Mouse (Mus musculus): Measurements from ENCODE around the gene Espl1.
A peak's percentile ranks its signal among the peaks of the same experiment; 100 is the strongest.

Gene Espl1

DNA sequence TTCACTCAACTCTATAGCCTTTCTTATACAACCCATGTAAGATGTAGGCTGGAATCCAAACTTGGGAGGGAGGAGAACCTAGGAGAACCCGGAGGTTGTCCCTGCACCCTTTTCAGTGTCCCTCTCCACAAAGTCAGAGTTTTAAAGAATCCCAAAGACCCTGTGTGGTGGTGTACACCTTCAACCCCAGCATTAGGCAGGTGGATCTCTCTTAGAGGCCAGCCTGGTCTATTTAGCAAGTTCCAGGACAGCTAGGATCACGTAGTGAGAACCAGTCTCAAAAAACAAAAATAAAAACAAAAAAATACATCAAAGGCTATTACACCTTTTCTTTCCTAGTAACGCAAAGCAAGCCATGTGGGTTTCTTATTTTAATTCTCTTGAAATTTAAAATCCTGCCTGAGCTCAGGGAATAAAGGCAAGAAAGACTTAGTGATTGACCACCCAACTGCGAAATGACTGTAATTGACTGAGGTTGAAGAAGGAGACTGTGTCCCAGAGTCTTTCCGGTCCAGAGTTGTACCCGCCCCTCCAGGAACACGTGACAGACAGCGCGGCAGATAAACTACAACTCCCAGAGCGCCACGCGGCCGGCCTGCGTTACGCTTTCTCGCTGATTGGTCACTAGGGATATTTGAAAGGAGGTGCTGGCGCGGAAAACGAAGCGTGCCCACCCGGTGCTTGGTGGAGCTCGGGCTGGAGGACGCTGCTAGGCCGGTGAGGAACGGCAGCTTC is at the start of gene Espl1:
Espl1 (plus strand) TSS at position 634 of the 735 bp plus-strand sequence.
- peak; percentile 88 to 95 for DNase-seq

DNA sequence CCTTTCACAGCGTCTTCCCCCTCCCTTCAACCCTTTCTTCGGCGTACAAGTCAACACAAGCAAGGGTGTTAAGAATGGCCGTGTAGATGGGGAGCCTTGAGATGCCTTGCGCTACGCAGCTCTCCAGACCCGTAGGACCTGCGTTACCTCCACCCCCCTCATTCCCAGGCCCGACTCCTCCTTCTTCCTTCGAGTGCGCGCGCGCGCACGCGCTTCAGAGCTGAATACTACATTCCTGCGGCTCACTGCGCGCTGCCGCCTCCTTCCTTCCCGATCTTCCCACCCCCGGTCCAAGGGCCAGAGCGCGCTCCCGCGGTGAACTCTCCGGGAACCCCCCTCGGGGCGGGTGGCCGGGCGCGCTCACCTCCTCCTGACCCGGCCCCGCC is 49.2 kb upstream of the Espl1 start:
- DNase-seq, result peak; percentile 69 to 74

DNA sequence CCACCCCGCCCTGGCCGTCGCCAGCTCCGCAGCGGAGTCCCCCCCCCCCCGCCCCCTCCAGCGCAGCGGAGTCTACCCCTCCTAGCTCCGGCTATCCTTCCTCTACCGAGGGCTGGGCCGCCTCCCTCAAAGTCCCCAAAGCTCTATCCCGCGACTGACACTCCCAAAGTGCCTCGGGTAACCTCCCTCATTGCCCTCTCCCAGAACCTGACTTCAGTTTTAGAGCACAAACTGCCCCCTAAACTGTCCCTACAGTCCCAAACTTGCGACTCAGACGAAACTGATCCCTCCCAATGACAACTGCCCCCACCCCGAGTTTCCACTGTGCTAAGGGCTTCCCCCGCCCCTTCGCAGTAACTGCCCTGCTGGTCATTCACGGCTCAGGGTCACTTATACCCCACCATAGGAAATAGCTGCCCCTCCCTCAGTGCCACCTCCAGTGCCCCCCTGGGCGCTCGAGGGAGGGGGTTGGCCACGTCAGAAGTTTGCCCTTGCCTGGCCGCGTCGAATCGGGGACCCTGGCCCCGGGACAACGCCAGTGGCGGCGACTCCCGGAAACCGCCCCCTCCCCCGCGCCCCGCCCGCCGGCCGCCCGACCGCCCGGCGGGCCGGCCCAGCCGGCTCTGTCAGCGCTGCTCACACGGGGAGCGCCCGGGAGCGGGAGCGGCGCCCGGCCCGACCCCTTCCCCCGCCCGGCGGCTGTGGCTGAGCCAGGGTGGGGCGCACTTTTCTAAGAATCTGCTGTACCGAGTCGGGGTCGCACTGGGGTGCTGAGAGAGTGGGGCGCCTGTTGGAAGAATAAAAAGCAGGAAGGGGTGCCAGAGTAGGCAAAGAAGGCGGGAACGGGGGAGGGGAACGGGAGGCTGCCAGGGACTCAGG is 48.6 kb upstream of the Espl1 start:
- DNase-seq, result peak; percentile 37 to 54

DNA sequence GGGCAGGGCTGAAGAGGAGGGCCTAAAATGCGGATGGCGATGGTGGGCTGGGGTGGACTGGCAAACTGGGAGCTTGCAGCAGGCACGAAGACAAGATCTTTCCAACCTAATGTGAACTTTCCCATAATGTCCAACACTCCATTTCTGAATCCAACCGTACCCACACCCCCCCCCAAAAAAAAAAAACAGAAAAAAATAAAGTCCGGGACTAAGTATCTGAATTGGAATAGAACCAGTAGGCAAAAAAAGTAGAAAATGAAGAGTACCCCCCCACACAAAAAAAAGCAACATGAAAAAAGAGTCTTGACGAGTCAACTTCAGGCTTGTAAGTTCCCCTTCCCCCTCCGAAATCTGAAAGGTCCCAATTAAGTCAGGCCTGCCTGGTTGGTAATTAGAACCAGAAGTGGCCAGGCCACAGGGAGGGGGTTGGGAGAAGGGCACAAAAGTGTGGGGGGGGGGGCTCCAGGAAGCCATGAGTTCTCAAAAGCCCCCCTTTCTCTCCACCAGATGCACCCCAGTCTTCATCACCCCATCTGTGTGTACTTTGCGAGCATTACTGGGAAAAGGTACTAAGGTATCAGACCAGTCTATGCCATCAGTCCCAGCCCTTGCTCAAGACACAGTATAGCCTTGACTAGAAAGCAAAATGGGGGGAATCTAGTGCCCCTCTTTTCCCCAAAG is 47.8 kb upstream of the Espl1 start:
- DNase-seq, result no peak

DNA sequence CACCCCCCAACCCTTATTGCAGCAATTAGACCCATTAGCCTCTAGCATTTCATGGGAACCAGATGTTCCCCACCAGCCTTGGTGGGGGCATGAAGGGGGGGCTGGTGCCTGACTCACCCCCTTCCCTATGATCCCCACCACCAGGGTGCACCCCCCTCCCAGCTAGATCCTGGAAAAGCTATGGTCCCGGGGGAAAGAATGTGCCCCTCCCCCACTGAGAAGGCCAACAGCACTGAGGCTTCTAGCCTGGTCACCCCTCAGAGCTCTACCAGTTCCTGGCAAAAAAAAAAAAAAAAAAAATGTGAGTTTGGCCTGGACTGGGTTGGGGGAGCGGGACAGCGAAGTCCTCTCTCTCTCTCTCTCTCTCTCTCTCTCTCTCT is 47.3 kb upstream of the Espl1 start:
- DNase-seq, result no peak

DNA sequence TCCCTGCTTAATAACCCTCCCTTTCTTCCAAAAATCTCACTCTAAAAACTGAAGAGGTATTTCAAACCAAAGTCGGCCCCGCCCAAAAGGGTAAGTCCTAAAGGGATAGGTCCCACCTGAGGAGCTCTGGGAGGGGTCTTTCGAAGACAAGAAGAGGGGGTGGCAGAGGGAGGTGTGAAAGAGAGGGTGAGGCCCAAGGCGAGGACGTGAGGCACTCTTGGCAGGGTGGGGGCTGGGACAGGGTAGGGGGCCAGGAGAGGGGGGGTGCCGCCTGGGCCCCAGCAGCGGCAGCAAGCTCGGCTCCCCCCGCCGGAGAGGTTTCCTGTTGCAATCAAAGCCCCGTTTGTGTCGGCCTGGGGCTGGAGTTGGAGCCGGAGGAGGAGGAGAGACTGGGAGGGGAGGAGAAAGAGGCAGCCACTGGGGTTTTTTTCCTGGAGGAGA is 46.8 kb upstream of the Espl1 start:
- no peak for DNase-seq

DNA sequence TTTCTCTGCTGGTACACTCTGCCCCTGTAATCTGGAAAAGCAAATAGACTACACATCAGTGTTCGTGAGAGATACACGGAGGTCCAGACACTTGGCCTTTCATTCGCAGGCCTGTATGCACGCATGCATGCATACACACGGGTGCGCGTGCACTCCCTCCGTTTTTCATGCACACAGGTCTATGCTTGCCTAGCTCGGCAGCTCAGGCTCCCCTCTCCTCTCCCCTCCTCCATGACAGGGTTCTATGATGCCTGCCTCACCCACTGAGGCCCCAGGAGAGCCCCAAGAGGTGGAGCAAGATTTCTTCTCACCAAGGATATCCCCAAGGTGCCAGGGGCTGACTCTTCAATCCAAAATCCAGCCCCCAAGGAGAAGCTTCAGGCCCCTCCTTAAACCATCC is 46.1 kb upstream of the Espl1 start:
- DNase-seq, result no peak

DNA sequence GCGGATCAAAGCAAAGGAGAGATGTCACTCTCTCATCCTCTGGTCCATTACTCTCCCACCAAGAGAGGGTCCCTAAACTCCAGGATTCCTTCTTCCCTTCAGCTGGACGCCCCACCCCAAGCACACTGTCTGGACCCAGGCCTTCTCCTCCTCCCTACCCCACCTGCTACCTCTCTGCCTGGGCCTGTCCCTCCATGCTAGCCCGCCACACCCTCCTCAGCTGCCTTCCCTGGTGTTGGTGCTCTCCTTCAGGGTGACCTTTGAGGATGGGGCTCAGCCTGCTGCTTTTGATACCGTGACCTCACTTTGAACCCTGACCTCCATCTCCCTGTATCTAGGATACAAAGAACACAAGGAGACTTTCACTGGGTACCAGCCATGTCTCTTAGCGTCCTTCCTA is 45.5 kb upstream of the Espl1 start:
- DNase-seq, result no peak

DNA sequence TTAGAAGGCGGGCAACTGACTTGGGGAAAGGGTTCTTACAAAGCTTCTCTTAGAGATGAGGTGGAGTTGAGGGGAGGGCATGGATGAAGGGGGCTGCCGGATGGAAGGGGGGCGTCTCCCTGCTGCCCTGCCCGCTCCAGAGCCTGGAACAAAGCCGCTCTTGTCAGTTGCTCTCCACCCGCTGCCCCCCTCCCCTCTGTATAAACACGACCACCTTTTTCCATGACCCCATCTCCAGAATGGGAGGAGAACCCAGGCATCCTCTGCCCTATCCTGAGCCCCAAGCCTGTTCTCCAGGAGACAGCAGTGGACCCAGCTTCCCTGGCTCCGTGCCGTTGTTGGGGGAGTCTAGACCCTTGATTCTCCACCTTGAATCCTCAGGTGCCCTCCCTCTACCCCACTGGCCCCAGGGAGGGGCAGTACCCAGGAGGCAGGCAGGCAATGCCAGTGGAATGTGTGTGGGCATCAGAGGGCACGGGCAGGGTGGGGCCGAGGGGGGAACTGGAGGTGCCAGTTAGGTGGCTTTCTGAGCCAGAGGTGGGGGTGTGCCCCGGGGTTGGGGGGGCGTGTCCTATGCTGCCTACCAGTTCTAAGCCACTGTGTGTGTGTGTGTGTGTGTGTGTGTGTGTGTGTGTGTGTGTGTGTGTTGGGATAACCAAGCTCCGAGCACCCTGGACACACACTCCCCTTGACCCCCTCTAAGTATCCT is 40.4 kb upstream of the Espl1 start:
- no peak for DNase-seq

DNA sequence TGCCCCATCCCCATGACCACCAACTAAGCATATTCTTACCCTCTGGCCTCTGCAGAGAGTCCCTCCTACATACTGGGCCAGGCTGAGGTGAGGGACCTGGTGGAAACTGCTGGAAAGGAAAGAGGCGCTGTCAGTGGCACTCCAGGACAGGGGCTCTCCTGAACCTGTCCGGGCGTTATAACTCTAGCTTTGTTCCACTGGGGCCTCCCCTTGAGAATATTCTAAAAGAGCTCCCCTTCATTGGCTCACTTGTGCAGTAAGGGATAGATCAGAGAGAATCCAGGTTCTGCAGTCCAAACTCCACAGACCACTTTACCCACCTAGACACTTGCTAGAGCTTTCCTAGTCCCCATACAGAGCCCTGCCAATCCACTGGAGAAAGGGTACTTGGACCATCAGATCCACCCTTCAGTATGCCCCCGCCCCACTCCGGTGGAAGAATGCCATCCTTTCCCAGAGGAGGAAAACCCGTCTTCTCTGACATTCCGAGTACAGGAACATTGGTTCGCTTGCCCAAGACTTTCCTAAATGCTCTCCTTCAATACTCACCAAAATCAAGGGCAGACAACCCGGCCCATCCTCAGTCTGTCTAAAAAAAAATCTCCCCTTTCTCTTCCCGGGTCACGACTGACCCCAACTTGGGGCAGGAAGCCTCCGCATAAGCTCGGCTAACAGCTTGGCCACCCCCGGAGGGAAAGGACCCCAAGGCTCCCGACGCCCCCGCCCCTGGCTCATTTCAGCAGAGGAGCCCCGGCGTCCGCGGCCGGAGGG is 39.5 kb upstream of the Espl1 start:
- DNase-seq, result no peak

DNA sequence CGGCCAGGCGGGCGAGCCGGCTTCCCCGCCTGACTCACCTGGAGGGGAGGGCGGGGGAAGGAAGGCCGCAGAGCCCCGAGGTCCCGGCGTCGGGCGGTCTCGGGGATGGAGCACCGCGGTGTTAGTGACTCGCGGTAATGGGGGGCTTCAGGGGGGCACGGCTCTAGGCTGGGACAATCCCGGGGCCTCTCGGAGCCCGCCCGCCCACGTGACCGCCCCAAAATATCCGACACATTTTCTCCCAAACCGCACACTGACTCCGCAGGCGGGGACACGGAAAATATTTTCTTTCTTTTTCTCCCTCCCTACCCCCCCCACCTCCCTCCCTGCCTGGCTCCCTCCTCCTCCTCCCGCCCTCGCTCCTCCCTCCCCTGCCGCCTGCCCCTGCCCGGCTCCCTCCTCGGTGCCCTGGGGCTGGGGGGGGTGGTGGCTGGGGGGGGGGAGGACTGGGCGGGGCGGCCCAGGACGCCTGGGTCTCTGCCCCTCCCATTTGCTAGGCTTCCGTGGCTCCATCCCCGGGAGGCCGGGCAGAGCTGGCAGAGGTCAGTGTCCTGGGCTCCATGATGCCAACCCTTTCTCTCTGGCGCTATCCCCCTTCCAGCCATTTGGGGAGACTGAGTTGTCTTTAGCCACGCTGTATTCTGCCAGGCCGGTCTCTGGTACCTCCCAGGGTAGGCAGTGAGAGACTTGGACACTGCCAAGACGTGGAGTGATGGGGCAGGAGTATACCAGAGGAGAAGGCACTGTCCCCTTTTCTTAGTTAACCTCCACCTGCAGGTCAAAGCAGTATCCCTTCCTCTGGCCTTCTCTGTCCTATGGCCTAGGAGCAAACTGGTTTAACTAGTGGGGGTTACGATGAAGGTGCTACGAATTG is 38.6 kb upstream of the Espl1 start, which contains the start of gene Rarg:
Rarg (minus strand) TSS at position 316 of the 874 bp plus-strand sequence.
- DNase-seq, result peak in 1 of 2 experiments; percentile 26

DNA sequence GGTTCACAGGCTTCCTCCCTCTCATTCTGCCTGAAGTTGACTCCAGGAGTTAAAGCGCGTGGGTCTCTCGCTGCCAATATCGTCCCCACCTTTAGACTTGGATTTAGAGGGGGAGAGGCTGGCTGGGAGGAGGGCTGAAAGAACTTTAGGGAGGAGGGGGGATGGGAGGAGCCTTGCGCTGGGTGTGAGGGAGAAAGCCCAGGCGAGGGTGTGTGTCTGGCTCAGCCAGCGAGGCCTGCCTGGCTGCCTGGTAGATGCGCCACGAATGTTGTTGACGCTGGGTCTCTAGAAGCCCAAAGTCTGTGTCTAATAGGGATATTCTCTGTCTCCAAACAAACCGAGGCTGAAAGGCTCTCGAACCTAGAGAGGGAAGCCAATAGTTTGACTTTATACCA is 38.0 kb upstream of the Espl1 start:
- DNase-seq, result no peak

DNA sequence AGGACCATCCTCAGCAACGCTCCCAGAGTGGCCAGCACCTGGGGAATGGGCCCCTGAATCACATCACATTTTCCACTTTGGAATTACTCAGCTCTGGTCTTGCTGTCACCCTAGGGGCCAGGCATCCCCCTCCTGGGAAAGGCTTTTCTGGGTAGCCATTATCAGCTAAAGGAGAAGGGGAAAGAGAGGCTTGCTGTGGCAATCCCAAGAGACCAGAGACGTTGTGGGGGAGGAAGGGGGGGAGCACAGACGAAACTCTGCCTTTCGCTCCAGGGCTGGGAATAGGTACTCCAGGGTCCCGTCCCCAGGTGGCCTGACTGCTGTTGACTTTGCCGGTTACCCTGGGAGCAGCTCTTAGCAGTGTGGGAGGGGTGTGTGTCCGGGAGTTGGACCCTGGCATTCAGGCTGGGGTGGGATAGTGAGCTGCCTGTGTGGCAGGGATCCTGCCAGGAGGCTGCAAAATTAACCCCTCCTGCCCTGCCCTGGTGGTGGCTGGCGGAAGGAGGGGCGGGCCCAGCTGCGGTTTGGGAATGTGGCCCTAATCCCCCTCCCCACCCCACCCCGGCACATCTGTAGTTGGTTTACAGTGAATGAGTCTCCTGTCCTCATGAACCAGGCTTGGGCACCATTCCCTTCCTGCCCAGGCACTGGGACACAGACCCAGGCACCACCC is 37.3 kb upstream of the Espl1 start:
- DNase-seq, result no peak

DNA sequence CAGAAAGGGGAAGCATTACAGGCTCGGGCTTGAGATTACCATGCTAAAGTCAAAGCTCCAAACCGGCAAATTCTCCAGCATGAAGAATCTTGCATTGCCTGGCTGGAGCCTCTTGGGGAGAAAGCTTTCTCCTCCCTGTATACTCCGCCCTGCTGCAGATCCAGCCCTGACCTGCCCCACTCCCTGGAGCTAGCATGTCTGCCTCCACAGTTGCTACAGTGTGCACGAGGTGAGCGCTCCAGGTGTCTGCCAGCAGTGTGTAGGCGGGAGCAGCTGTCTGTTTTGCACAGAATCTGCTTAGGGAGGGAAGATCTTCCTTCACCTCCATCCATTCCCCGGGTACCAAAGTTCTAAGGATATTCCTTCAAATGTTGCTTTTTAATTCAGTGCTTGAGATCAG is 33.5 kb upstream of the Espl1 start:
- no peak for DNase-seq

DNA sequence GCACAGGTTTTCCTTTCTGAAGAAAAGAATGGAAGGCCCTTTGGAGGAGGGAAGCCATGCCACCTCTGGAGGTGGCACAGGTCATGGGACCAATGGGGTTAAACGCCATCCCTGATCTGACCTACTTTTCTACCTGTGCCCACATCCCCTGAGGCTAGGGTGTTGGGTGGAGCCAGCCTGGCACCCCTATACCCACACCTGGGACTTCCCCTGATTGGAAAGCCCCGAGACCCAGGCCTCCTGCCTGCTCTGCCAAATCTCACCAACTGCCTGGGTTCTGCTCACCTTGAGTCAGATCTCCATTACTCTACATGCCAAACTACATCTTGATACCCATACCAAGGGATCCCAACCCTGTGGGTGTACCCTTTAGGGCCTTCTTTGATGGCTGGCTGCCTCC is 33.0 kb upstream of the Espl1 start:
- no peak for DNase-seq

DNA sequence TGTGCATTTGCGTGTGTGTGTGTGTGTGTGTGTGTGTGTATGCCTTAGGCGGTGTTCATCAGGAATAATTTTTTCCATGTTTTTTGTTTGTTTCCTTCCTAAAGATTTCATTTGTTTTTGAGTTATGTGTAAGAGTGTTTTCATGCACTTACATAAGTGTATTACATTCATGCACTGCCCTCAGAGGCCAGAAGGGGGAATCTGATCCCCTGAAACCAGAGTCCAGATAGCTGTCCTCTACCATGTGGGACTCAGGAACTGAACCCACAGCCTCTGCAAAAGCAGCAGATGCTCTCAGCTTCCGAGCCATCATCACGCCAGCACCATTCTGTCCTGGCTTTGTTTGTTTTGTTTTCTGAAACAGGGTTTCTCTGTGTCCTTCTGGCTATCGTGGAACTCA is 30.5 kb upstream of the Espl1 start:
- DNase-seq, result no peak

DNA sequence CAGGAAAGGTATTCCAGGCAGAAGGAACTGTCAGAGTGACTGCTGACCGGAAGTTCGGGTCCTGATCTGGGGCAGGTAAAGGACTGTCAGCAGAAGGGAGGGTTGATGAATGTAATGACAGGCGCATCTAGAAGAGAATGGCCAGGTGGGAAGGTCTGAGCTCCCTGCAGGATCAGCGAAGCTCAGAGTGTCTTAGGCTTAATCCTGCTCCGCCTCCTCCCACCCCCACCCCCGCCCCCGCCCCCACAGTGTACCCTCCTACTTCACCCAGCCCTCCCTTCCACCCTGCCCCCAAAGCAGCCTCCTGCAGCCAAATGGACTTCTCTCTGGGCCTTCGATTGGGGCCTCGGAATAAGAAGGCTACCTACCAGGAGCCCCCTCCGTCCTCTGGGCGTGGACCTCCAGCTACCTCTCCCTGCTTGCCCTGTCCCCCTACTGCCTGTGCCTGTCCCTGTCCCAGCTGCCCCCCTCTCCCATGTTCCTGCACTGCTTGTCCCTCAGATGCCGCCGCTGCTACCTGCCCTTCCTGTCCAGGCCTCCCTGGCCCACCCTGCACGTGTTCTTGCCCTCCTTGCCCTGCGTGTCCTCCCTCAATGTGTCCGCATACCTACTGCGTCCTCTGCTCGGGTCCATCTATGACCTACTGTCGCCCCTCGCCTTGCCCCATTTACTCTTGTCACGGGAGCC is 25.6 kb upstream of the Espl1 start, which contains the start of gene Gm9918:
Gm9918 (plus strand) TSS at position 290 of the 687 bp plus-strand sequence.
- DNase-seq, result no peak

DNA sequence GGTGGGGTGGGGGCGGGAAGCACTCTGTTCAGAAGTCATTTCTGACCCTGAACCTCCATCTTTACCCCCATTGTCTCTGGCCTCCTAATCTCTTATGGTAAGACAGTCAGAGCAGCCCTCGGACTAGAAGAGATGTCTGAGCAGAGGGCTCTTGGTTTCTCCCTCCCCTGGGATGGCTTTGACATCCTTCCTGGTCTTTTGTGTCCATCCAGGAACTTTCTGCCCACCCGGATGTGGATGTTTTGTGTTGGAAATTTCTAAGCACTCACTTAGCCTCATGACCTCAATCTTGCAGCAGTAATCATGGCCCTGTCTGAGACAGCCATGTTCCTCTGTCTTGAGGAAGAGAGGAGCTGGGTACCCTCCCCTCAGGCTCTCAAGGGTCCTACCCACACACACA is 24.6 kb upstream of the Espl1 start:
- DNase-seq, result no peak

DNA sequence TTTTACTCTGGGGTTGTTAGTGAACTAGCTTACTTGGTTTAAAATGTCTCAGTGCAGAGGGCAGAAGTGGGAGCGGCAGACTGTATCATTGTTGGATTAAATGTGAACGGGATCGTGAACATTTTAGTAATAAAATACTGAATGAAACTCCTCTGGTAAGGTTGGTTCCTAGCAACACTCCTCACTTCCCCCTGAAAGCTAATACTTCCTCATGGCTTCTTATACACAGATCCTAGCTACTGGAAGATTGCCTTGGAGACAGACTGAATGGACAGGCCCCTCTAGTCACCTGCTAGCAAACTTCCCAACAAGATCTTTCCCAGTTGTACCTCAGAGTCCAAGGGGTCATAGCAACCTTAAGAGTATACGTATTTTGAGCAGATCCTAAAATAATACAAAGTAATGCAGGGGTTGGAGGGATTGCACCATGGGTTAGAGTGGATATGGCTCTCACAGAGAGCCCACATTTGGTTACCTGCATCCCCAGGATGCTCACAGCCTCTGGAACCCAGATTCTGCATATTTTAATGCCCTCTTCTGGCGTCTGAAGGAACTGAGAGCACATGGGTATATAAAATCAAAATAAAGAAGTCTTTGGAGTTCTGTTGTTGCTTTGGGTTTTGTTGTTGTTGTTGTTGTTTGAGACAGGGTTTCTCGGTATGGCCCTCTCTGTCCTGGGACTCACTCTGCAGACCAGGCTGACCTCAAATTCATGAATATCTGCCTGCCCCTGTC is 21.9 kb upstream of the Espl1 start:
- DNase-seq, result no peak

All from spleen, adult 18-20 months (tissue).